Mouse (Mus musculus): ENCODE data around the gene Csnk1e. TPM values are rescaled to one million over a fixed set of nuclear protein-coding genes. Genes with fewer than 3 reads are reported as not detected.

The Csnk1e gene
- polyA plus RNA-seq, 1 experiment from 2014 or later, result 213 TPM

GRCm38 (mm10) chr15:79430461-79431000 lies 24.8 kb downstream of the Csnk1e start:
- no peaks in the 10 kb centered on the region for H3K27me3 ChIP-seq (ENCODE audit: control insufficient read depth, insufficient read depth, low read length)
- no peak overlapping the region for H3K4me2 ChIP-seq (replicated peaks)
- DNase-seq (ENCODE audit: low spot score) (no peak), ATAC-seq (ENCODE audit: low FRiP score) (no peak)
- no peaks in the 10 kb centered on the region for H3K9me3 ChIP-seq (ENCODE audit: control insufficient read depth, low read length)
- no peak overlapping the region for H3K9ac ChIP-seq
- H3K4me1 ChIP-seq (replicated peaks; ENCODE audit: control insufficient read depth, insufficient read depth, low read length), result peaks cover 6% of the 10 kb centered on the region
- no peak overlapping the region for H3K4me3 ChIP-seq (replicated peaks; ENCODE audit: low read length)
- H3K27ac ChIP-seq, result no peak overlapping the region
- H3K36me3 ChIP-seq (replicated peaks; ENCODE audit: control insufficient read depth, insufficient read depth), result peaks cover 89% of the 10 kb centered on the region
- WGBS, result 79% methylated on average over 10 of the region's 10 CpGs

- Histone ChIP-seq H3K27ac (no peak overlapping the region), H3K9ac (no peak overlapping the region), H3K36me3 (replicated peaks; ENCODE audit: control insufficient read depth, insufficient read depth) (peaks cover 89% of the 10 kb centered on the region), H3K4me3 (replicated peaks; ENCODE audit: low read length) (no peak overlapping the region), H3K9me3 (ENCODE audit: control insufficient read depth, low read length) (no peaks in the 10 kb centered on the region), H3K4me1 (replicated peaks; ENCODE audit: control insufficient read depth, insufficient read depth, low read length) (peaks cover under 1% of the 10 kb centered on the region), H3K27me3 (ENCODE audit: control insufficient read depth, insufficient read depth, low read length) (no peaks in the 10 kb centered on the region), H3K4me2 (replicated peaks) (no peak overlapping the region)
- 84% methylated on average over 9 of the region's 9 CpGs for WGBS
- DNase-seq (ENCODE audit: low spot score) (no peak), ATAC-seq (ENCODE audit: low FRiP score) (no peak)
Observed at GRCm38 (mm10) chr15:79429994-79430393, 25.4 kb downstream of the Csnk1e start.

GRCm38 (mm10) chr15:79429527-79429926 lies 25.8 kb downstream of the Csnk1e start:
- Histone ChIP-seq H3K27me3 (ENCODE audit: control insufficient read depth, insufficient read depth, low read length) (no peaks in the 10 kb centered on the region), H3K4me3 (replicated peaks; ENCODE audit: low read length) (no peak overlapping the region), H3K4me1 (replicated peaks; ENCODE audit: control insufficient read depth, insufficient read depth, low read length) (no peaks in the 10 kb centered on the region), H3K9me3 (ENCODE audit: control insufficient read depth, low read length) (no peaks in the 10 kb centered on the region), H3K4me2 (replicated peaks) (no peak overlapping the region), H3K9ac (no peak overlapping the region), H3K27ac (no peak overlapping the region), H3K36me3 (replicated peaks; ENCODE audit: control insufficient read depth, insufficient read depth) (peaks cover 89% of the 10 kb centered on the region)
- 84% methylated on average over 12 of the region's 12 CpGs for WGBS
- DNase-seq (ENCODE audit: low spot score), result no peak
- ATAC-seq (ENCODE audit: low FRiP score), result no peak

GRCm38 (mm10) chr15:79428616-79429015 lies 26.8 kb downstream of the Csnk1e start:
- peaks cover 90% of the 10 kb centered on the region for H3K36me3 ChIP-seq (replicated peaks; ENCODE audit: control insufficient read depth, insufficient read depth)
- WGBS, result 83% methylated on average over 4 of the region's 4 CpGs

GRCm38 (mm10) chr15:79427516-79427915 lies 27.9 kb downstream of the Csnk1e start:
- no peak for ATAC-seq (ENCODE audit: low FRiP score)
- peaks cover 91% of the 10 kb centered on the region for H3K36me3 ChIP-seq (replicated peaks; ENCODE audit: control insufficient read depth, insufficient read depth)
- no peaks in the 10 kb centered on the region for H3K9me3 ChIP-seq (ENCODE audit: control insufficient read depth, low read length)
- H3K9ac ChIP-seq, result no peak overlapping the region
- no peak overlapping the region for H3K4me2 ChIP-seq (replicated peaks)
- H3K4me3 ChIP-seq (replicated peaks; ENCODE audit: low read length), result no peak overlapping the region
- DNase-seq (ENCODE audit: low spot score), result no peak
- H3K27ac ChIP-seq, result no peak overlapping the region
- H3K4me1 ChIP-seq (replicated peaks; ENCODE audit: control insufficient read depth, insufficient read depth, low read length), result no peaks in the 10 kb centered on the region
- 87% methylated on average over 6 of the region's 6 CpGs for WGBS
- H3K27me3 ChIP-seq (ENCODE audit: control insufficient read depth, insufficient read depth, low read length), result no peaks in the 10 kb centered on the region

More at GRCm38 (mm10) chr15:79428616-79429015, 26.8 kb downstream of the Csnk1e start:
- Histone ChIP-seq H3K27ac (no peak overlapping the region), H3K9me3 (ENCODE audit: control insufficient read depth, low read length) (no peaks in the 10 kb centered on the region), H3K9ac (no peak overlapping the region), H3K4me2 (replicated peaks) (no peak overlapping the region), H3K4me1 (replicated peaks; ENCODE audit: control insufficient read depth, insufficient read depth, low read length) (no peaks in the 10 kb centered on the region), H3K4me3 (replicated peaks; ENCODE audit: low read length) (no peak overlapping the region), H3K27me3 (ENCODE audit: control insufficient read depth, insufficient read depth, low read length) (no peaks in the 10 kb centered on the region)
- ATAC-seq (ENCODE audit: low FRiP score) (no peak), DNase-seq (ENCODE audit: low spot score) (no peak)

GRCm38 (mm10) chr15:79425516-79425915 lies 29.9 kb downstream of the Csnk1e start:
- Histone ChIP-seq H3K4me2 (replicated peaks) (no peak overlapping the region), H3K9ac (no peak overlapping the region), H3K4me1 (replicated peaks; ENCODE audit: control insufficient read depth, insufficient read depth, low read length) (no peaks in the 10 kb centered on the region), H3K27ac (no peak overlapping the region), H3K4me3 (replicated peaks; ENCODE audit: low read length) (no peak overlapping the region), H3K36me3 (replicated peaks; ENCODE audit: control insufficient read depth, insufficient read depth) (peaks cover 95% of the 10 kb centered on the region), H3K9me3 (ENCODE audit: control insufficient read depth, low read length) (no peaks in the 10 kb centered on the region), H3K27me3 (ENCODE audit: control insufficient read depth, insufficient read depth, low read length) (no peaks in the 10 kb centered on the region)
- no peak for ATAC-seq (ENCODE audit: low FRiP score)
- DNase-seq (ENCODE audit: low spot score), result no peak
- WGBS, result 85% methylated on average over 11 of the region's 11 CpGs

GRCm38 (mm10) chr15:79424602-79425001 lies 30.8 kb downstream of the Csnk1e start:
- Histone ChIP-seq H3K9me3 (ENCODE audit: control insufficient read depth, low read length) (no peaks in the 10 kb centered on the region), H3K27me3 (ENCODE audit: control insufficient read depth, insufficient read depth, low read length) (no peaks in the 10 kb centered on the region), H3K36me3 (replicated peaks; ENCODE audit: control insufficient read depth, insufficient read depth) (peaks cover 100% of the 10 kb centered on the region), H3K4me1 (replicated peaks; ENCODE audit: control insufficient read depth, insufficient read depth, low read length) (no peaks in the 10 kb centered on the region), H3K4me2 (replicated peaks) (no peak overlapping the region), H3K27ac (no peak overlapping the region), H3K9ac (no peak overlapping the region), H3K4me3 (replicated peaks; ENCODE audit: low read length) (no peak overlapping the region)
- DNase-seq (ENCODE audit: low spot score), result no peak
- no peak for ATAC-seq (ENCODE audit: low FRiP score)
- 93% methylated on average over 17 of the region's 17 CpGs for WGBS

- Histone ChIP-seq H3K4me1 (replicated peaks; ENCODE audit: control insufficient read depth, insufficient read depth, low read length) (no peaks in the 10 kb centered on the region), H3K27ac (no peak overlapping the region), H3K4me2 (replicated peaks) (no peak overlapping the region), H3K9me3 (ENCODE audit: control insufficient read depth, low read length) (no peaks in the 10 kb centered on the region), H3K4me3 (replicated peaks; ENCODE audit: low read length) (no peak overlapping the region), H3K9ac (no peak overlapping the region), H3K36me3 (replicated peaks; ENCODE audit: control insufficient read depth, insufficient read depth) (peaks cover 99% of the 10 kb centered on the region), H3K27me3 (ENCODE audit: control insufficient read depth, insufficient read depth, low read length) (no peaks in the 10 kb centered on the region)
- DNase-seq (ENCODE audit: low spot score), result no peak
- WGBS, result 90% methylated on average over 6 of the region's 6 CpGs
- ATAC-seq (ENCODE audit: low FRiP score), result no peak
Observed at GRCm38 (mm10) chr15:79422715-79423243, 32.6 kb downstream of the Csnk1e start.

- H3K4me1 ChIP-seq (replicated peaks; ENCODE audit: control insufficient read depth, insufficient read depth, low read length), result no peaks in the 10 kb centered on the region
- no peak for DNase-seq (ENCODE audit: low spot score)
- no peak overlapping the region for H3K27ac ChIP-seq
- no peaks in the 10 kb centered on the region for H3K27me3 ChIP-seq (ENCODE audit: control insufficient read depth, insufficient read depth, low read length)
- H3K4me2 ChIP-seq (replicated peaks), result no peak overlapping the region
- no peak overlapping the region for H3K9ac ChIP-seq
- ATAC-seq (ENCODE audit: low FRiP score), result no peak
- H3K4me3 ChIP-seq (replicated peaks; ENCODE audit: low read length), result no peak overlapping the region
- 93% methylated on average over 11 of the region's 11 CpGs for WGBS
- H3K36me3 ChIP-seq (replicated peaks; ENCODE audit: control insufficient read depth, insufficient read depth), result peaks cover 70% of the 10 kb centered on the region
- no peaks in the 10 kb centered on the region for H3K9me3 ChIP-seq (ENCODE audit: control insufficient read depth, low read length)
Observed at GRCm38 (mm10) chr15:79418677-79419076, 36.7 kb downstream of the Csnk1e start.

- H3K9ac ChIP-seq, result no peak overlapping the region
- DNase-seq (ENCODE audit: low spot score) (no peak), ATAC-seq (ENCODE audit: low FRiP score) (no peak)
- no peaks in the 10 kb centered on the region for H3K27me3 ChIP-seq (ENCODE audit: control insufficient read depth, insufficient read depth, low read length)
- no peak overlapping the region for H3K27ac ChIP-seq
- WGBS, result 97% methylated on average over 3 of the region's 3 CpGs
- H3K4me3 ChIP-seq (replicated peaks; ENCODE audit: low read length), result no peak overlapping the region
- no peaks in the 10 kb centered on the region for H3K9me3 ChIP-seq (ENCODE audit: control insufficient read depth, low read length)
- H3K4me1 ChIP-seq (replicated peaks; ENCODE audit: control insufficient read depth, insufficient read depth, low read length), result no peaks in the 10 kb centered on the region
- H3K4me2 ChIP-seq (replicated peaks), result no peak overlapping the region
- H3K36me3 ChIP-seq (replicated peaks; ENCODE audit: control insufficient read depth, insufficient read depth), result peaks cover 66% of the 10 kb centered on the region
Observed at GRCm38 (mm10) chr15:79418265-79418664, 37.1 kb downstream of the Csnk1e start.
